Mouse (Mus musculus) lung, adult 2 months (tissue): ENCODE measurements at regions not wholly inside any gene's neighbourhood (a gene's known extent, or its start where the extent isn't known, plus 50 kb on each side); places are given as distances from the start of the nearest gene placed in this dataset.

Experiments
- CTCF ChIP-seq: fragments of 200-500 bp; IDR thresholded peaks from 2 replicates; pipeline ENCODE4 v1.5.1; 2011; ENCODE audit warnings: mild to moderate bottlenecking, low read length, control low read depth; ENCODE audit not compliant: insufficient read depth
- POLR2A ChIP-seq: fragments of 200-500 bp; IDR thresholded peaks from 2 replicates; pipeline ENCODE4 v1.6.1; 2011; ENCODE audit warnings: low read depth, mild to moderate bottlenecking, control low read depth, low read length, borderline replicate concordance; ENCODE audit errors: extremely low read depth

- TF ChIP-seq POLR2A (no peak), CTCF (no peak)
These were observed 440.7 kb upstream of the Slit2 start for GRCm38 (mm10) chr5:47542248-47542647.
